Mouse (Mus musculus): ENCODE results near the gene Foxj1.
"Not testable (repeated sequence)": the region's sequence is repeated elsewhere in the genome, so short reads cannot be mapped to it uniquely, and the experiment has no call there.

Foxj1 gene

DNA sequence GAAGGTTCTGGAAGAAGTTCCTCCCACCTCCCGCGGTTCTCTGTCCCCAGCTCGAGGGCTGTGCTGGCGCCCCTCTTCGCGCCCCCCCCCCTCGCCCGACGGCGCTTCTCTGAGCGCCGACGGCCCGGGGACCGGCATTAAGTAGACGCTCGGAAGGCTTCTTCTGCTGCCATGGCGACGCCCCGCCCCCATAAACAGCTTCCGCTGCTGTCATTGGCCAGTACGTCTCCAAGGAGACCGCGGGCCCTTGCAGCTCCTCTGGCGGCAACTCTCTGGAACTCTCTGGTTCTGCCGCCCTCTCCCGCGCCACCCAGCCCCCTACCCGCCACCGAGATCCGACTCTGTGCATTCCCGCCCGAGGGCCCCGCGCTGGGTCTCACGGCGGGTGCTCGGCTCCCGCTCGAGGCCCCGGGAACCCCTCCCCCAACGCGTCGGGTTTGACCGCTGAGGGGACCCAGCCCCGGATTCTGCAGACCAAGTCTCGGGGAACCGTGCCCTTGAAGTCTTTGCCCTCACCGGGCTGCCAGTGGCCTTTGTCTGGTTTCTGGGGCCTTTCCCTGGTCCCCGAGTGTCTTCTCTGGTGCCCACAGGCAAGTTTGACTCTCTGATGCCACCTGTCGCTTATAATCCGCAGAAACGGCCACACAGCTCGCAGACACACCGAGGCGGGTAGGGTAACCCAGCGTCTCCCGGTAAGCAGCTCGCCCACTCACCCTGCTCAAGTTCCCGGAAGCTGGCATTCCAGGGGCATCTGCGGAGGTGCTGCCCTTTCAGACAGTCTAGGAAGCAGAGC is at the start of gene Foxj1:
Foxj1 (minus strand) TSS at position 156 of the 793 bp plus-strand sequence.
- peak; percentile 80 to 85 for DNase-seq

- no peak for DNase-seq
Observed at GRCm38 (mm10) chr11:116384171-116384570, 49.0 kb upstream of the Foxj1 start.

- not testable (repeated sequence) for DNase-seq
Observed at GRCm38 (mm10) chr11:116383070-116383469, 47.9 kb upstream of the Foxj1 start.

DNA sequence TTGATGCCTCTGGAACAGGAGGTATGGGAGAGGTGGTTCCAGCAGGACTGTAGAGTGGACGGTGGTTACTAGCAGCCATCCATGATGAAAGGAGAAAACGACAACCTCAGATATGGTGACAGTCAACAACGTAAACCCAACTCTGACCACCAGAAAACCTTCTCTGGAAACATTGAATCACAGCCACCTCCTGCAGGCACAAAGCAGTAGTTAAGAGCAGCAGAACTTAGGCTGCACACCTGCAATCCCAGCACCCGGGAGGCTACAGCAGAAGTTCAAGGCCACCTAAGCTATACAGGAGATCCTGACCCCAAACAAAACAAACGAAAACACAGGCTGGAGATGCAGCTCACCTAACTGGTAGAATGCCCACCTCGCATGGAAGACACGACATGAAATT is 45.6 kb upstream of the Foxj1 start:
- DNase-seq = no peak

GRCm38 (mm10) chr11:116379530-116379929 is 44.3 kb upstream of the Foxj1 start:
- DNase-seq = no peak

DNA sequence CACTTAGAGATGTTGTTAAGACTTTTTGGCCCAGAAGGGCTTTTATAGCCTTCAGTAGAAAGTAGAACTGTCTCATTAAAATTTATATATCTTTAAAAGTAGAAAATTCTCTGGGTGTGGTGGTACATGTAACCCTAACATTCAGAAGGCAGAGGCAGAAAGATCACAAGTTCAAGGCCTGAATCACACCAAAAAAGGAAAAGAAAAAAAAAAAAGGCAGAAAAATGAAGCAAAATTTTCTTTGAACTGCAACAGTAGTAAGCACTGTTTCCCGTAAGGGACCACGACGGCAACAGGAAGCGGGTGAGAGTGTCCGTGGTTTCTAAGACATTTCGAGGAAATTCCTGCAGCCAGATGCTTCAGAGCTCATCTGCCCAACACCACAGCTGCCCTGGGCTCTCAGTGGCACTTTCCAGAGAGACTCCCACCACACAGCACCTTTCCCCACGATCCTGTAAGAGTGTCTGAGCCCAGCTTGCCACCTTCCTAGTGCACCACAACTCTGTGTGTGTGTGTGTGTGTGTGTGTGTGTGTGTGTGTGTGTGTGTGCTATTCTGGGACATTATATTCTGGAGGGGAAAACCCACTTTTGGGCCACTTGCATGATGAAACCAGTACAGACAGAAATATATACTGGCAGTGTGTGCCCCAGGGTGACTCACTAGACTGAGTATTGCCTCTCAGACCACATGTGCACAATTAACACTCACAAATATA is 41.9 kb upstream of the Foxj1 start:
- DNase-seq = no peak

DNA sequence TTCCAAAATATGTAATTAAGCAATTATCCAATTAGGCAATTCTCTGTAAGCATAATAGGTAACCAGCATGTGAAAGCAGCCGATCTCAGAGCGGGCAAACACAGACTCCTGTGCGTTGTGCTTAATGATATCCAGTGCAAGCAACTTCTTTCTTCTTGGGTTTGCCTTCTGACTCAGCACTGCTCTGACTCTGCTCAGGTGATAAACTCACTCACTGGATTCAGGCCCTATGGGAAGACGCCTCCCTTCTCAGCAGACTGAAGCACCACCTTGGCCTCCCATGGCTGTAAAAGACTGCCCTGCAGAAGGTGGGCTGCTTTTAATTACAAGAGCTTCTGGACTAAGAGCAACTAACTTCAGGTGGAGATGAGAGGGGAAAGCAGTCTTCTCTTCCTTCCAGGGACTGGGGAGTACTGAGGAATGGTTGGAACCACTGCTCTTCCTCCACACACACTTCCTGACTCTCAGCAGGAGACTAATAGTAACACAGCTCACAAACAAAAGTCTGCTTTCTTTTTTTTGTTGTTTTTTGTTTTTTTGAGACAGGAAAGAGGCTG is 36.8 kb upstream of the Foxj1 start:
- DNase-seq = no peak

GRCm38 (mm10) chr11:116369633-116370032 is 34.4 kb upstream of the Foxj1 start:
- DNase-seq = no peak

- no peak for DNase-seq
Observed at GRCm38 (mm10) chr11:116369051-116369450, 33.9 kb upstream of the Foxj1 start.

DNA sequence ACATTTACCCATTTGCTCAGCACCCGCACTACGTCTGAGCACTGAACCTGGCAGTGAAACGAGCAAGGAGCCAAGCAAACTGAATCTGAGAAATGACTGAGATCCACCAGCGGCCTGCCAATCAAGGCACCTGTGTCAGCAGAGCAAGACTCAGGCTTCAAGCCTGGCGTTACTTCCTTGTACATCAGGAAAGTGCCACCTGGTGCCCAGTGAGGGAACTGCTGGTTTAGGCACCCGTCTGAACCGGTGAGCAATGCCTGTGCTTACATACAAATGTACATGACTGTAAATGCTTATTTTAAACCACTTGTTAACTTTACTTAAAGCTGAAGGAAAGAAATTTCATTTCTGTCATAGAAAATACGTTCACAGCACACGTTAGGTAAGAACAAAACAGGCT is 32.9 kb upstream of the Foxj1 start:
- DNase-seq = peak; percentile 86

- no peak for DNase-seq
Observed at GRCm38 (mm10) chr11:116366647-116367046, 31.4 kb upstream of the Foxj1 start.

DNA sequence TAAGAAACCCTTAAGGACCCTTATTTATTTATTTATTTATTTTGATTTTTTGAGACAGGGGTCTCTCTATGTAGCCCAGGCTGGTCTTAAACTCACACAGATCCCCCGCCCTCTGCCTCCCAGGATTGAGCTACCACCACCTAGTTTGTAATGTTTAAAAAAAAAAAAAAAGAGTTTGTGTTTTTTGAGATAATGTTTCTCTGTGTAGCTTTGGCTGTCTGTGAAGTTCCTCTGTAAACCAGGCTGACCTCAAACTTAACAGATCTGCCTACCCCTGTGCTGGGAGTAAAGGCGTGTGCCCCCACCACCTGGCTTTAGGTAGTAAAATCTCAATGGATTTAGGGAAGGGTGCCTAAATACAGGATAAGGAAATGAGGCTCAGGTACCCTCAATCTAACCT is 30.9 kb upstream of the Foxj1 start:
- no peak for DNase-seq

GRCm38 (mm10) chr11:116365432-116365831 is 30.2 kb upstream of the Foxj1 start:
- DNase-seq = no peak

DNA sequence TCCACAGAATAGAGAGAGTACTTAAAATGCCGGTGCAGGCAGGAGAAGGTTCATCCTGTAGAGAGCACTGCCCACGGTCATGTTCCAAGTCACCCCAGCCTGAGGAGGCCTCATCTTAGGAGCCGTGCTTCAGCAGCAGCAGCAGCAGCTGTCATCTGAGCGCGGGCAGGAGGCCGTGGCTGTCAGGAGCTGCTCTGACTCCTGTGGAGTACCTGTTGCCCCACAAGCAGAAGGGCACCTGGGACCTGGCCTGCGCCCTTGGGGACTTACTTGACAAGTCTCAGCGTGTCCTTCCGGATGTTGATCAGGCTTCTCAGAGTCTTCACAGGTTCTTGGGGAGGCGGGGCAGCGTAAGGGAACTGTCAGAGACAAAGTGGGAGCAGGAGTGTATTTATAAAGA is 26.8 kb upstream of the Foxj1 start:
- DNase-seq = no peak

DNA sequence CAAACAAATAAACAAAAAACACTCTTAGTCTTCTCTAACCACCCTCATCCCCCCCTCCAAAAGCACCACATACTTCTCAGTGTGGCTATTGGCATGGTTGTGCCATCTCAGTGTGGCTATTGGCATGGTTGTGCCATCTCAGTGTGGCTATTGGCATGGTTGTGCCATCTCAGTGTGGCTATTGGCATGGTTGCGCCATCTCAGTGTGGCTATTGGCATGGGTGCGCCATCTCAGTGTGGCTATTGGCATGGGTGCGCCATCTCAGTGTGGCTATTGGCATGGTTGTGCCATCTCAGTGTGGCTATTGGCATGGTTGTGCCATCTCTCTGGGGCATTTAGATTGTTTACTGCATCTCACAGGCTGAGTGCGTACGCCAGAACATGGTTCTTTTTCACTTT is 25.7 kb upstream of the Foxj1 start:
- DNase-seq = peak; percentile 35 to 39

GRCm38 (mm10) chr11:116359652-116360051 is 24.5 kb upstream of the Foxj1 start:
- no peak for DNase-seq

- DNase-seq = no peak
Observed at GRCm38 (mm10) chr11:116358926-116359637, 23.9 kb upstream of the Foxj1 start.

GRCm38 (mm10) chr11:116354521-116354920 is 19.3 kb upstream of the Foxj1 start:
- DNase-seq = no peak

DNA sequence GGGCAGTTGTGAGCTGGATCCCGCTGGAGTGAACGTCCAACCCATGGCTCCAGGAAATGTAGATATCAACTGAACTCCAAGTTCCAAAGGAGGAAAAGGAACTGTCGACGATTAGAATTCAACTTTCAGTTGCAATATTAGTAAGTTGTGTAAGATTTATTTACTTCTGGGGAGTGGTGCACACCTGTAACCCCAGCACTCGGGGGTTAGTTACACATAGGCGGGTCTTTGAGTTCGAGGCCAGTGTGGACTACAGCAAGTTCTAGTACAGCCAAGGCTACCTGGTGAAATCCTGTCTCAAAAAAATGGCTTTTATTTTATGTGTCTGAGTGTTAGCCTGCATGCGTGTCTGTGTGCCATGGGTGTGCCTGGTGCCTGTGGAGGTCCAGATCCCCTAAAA is 18.3 kb upstream of the Foxj1 start:
- DNase-seq = no peak

DNA sequence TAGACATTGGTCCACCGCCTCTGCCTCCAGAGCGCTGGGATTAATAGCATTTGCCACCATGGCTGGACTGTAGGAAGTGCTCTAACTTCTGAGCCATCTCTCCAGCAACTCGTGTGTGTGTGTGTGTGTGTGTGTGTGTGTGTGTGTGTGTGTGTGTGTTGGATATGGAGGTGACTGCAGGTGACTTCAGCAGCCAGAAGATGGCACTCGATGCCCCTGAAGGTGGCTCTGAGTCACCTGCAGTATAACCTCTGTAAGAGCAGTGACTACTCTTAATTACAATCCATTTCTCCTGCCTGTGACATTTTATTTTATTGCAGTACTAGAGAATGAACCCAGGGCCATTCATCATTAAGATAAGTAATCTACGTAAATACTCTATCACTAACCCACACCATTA is 16.1 kb upstream of the Foxj1 start:
- DNase-seq = no peak

DNA sequence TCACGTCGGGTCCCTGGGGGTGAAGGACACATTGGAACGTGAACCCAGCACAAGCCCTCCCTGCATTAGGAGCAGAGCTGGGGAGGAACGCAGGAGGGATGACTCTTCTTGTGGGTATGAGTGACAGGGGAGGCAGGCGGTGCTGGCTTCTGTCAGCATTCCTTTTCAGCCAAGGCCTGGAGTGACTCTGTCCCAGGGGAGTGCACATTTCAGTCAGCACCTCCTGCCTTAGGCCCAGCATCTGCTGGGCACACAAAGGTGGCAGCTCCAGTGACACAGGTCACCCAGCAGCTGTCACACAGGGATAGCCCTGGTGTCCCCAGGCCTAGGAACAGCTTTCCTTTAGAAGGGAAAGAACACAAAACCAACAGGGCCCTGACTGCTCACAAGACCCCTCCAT is 12.8 kb upstream of the Foxj1 start:
- no peak for DNase-seq

- no peak for DNase-seq
Observed at GRCm38 (mm10) chr11:116347012-116347411, 11.8 kb upstream of the Foxj1 start.

DNA sequence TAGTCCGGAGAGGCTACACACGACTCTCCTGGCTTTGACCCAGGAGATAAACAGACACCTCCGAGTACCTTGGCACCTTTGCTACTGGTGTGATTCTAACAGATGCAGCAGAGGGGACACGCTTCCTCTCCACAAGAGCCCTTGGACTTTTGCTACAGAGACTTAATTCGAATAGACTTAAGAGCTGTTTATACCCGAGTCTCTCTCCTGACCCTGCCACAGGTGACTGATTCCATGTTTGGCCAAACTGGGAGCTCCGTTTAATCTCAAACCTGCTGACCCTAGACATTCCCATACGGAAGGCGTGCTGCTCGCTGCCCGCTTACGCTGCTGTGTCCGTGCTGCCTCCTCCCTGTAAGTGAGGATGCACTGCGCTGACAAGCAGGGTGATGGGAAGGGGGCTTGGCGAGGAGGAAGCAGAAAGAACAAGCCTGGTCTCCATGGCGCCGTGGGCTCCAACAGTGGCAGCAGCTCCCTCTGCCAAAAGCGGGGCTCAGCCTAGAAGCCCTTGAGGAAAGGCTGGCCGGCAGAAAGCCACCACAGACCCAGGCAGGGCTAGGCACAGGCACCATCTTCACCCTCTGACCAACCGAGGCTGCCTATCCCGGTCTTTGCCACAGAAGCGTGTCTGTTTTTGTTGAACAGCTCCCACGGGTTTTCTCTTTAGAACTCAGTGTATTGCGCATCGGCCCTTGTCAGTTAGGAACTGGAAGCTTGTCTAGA is 7.0 kb upstream of the Foxj1 start:
- no peak for DNase-seq
